Mouse (Mus musculus): Measurements from ENCODE around the gene Pdia4.
"Not testable (repeated sequence)": the region's sequence is repeated elsewhere in the genome, so short reads cannot be mapped to it uniquely, and the experiment has no call there.

DNA sequence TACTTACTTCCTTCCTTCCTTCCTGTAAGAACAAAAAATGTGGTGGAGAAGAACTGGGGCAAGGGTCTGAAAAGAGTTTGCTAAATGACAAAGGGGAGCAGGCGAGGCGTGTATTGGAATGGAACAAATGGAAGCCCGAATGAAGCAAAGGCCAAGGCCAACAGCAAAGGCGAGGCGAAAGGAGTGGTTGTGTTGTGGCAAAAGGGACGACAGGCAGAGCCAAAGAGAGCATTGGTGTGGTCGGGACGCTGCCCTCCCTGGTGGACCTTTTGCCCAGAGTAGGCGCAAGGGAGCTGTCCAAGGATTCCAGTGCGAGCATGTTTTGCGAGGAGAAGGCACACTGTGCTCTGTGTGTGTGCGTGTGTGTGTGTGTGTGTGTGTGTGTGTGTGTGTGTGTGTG is 42.1 kb downstream of the Pdia4 start:
- not testable (repeated sequence) for TF ChIP-seq CTCF (conservative IDR thresholded peaks at IDR 0.05; ENCODE audit: low read length); NANOG (IDR thresholded peaks at IDR 0.05; ENCODE audit: borderline replicate concordance, low read length)

Measured in E14TG2a.4 (cell line).